Mouse (Mus musculus) common myeloid progenitor, adult 5-6 weeks (primary cell): Measurements from ENCODE around the gene Sez6l. TPM values are rescaled to one million over a fixed set of nuclear protein-coding genes. Genes with fewer than 3 reads are reported as not detected.
"Not testable (repeated sequence)": the region's sequence is repeated elsewhere in the genome, so short reads cannot be mapped to it uniquely, and the experiment has no call there.

Experiments used
- ATAC-seq: replicated peaks from 2 replicates; pipeline ENCODE4 v1.8.0; 2016; ENCODE audit warnings: low read depth, mild to moderate bottlenecking, moderate TSS enrichment, inconsistent platforms; ENCODE audit not compliant: poor library complexity, severe bottlenecking
- total RNA-seq: library from RNA; stranded (forward); fragments of 200-1000, 187-1606 nt; gene quantifications from 2 replicates; pipeline ENCODE4 v1.2.3, GENCODE M21; 2017

Sez6l gene
- total RNA-seq, 1 experiment from 2014 or later, result not detected

GRCm38 (mm10) chr5:112454966-112455555 lies 121.9 kb downstream of the Sez6l start:
- ATAC-seq, result no peak

- no peak for ATAC-seq
Observed at GRCm38 (mm10) chr5:112453088-112453487, 123.9 kb downstream of the Sez6l start.

DNA sequence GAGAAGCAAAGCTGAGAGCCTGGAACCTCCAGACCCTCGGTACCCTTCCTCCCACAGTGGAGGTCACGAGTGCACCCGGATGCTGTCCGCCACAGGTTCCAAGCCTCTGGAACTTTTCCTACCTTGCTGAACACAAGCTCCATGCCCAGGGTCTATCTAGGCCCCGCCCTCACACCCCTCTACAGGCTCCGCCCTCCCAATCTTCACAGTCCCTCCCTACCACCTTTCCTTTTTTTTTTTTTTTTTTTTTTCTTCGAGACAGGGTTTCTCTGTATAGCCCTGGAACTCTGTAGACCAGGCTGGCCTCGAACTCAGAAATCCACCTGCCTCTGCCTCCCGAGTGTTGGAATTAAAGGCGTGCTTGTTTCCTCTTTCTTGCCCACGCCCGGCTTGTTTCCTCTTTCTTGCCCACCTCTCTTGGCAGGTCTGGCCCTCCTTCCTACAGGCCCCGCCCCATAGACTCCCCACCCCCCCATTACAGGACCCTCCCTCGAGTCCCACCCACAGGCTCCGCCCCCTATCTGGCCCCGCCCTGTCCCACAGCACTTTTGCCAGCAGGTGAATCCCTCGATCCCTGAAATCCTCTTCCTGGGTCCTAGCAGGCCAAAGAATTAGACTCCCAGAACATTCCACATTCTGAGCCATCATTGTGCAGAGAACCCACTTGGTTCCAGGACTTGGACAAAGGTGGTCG lies 128.1 kb downstream of the Sez6l start, which contains the start of gene Gm6588:
TSS of gene Gm6588 (plus strand) at position 680 of the 694 bp plus-strand sequence.
- no peak for ATAC-seq

- ATAC-seq, result no peak
Observed at GRCm38 (mm10) chr5:112438535-112438934, 138.4 kb downstream of the Sez6l start.

DNA sequence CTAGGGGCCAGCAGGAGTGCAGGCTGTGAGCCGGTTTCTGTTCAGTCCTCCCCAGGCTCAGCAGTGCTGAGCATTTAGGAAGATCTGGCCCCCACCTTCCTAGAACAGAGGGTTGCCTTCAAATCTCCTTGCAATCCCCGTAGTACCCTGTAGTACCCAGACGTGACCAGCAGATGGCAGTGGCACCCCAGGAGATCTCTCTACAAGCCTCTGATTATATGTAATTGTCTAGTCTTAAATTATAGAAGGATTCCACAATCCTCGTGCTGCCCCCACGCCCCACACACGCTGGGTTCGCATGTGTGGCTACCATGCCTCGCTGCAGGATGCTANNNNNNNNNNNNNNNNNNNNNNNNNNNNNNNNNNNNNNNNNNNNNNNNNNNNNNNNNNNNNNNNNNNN lies 144.0 kb downstream of the Sez6l start:
- ATAC-seq, result peak; percentile 73

DNA sequence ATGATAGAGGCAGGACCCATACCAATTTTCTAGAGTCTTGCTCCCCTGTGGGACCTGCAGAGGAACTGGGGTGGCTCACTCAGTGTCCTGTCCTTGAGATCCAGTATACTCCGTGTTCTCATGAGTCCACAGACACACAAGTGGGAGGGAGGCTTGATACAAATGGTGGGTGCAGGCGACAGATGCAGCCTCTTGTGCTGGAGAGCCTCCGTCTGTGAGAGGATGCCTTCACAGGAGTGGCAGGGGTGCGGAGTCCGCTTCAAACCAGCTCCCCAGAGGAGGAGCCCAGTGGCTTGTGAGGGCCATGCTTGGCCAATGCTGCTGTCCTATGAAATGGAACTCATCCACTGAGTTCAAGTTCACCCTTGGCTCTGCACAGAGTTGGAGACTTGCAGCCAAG lies 145.0 kb downstream of the Sez6l start:
- ATAC-seq, result no peak

GRCm38 (mm10) chr5:112431120-112431775 lies 145.7 kb downstream of the Sez6l start:
- no peak for ATAC-seq

- peak; percentile 66 for ATAC-seq
Observed at GRCm38 (mm10) chr5:112428944-112429343, 148.0 kb downstream of the Sez6l start.

DNA sequence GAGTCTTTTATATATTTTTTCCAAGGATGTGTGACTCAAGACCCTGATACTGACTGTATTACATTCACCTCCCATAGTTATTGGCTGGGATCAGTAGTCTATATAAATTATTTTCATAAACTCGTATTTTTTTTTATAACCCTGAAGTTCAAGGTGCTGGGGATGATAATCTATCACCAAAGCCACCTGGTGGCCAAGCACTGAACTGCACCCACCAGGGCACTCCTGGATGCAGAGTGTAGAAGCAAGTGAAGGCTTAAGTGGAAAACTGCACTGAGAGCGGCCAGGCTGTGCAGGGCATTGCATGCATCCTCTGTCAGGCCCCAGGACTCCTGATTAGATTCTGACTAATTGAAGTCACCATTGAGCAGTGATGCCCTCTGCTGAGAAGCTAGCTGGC lies 149.7 kb downstream of the Sez6l start:
- ATAC-seq, result peak; percentile 60; the same call in 1 of the 2 replicates

GRCm38 (mm10) chr5:112426635-112427034 lies 150.3 kb downstream of the Sez6l start:
- ATAC-seq, result peak; percentile 39; the same call in 1 of the 2 replicates

GRCm38 (mm10) chr5:112419535-112419934 lies 157.4 kb downstream of the Sez6l start:
- no peak for ATAC-seq

DNA sequence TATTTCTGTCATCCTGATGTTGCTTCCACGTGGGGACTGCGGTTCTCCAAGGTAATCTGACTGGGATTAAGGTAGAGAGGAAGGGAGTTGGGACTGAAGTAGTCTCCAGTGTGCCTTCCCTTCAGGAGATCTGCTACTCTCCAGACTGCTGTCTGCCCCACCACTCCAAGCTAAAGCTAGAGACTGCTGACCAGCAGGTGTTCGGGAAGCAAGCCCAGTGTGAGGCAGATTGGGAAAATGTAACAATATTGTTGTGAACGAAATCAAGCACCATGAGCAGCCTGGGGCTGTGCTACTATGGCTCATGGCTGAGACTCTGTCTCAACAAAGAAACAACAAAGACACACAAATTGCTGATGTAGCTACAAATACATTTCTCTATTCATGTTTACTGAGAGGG lies 159.0 kb downstream of the Sez6l start:
- no peak for ATAC-seq

- no peak for ATAC-seq
Observed at GRCm38 (mm10) chr5:112416673-112417072, 160.3 kb downstream of the Sez6l start.

GRCm38 (mm10) chr5:112412781-112413180 lies 164.2 kb downstream of the Sez6l start:
- ATAC-seq, result not testable (repeated sequence)

DNA sequence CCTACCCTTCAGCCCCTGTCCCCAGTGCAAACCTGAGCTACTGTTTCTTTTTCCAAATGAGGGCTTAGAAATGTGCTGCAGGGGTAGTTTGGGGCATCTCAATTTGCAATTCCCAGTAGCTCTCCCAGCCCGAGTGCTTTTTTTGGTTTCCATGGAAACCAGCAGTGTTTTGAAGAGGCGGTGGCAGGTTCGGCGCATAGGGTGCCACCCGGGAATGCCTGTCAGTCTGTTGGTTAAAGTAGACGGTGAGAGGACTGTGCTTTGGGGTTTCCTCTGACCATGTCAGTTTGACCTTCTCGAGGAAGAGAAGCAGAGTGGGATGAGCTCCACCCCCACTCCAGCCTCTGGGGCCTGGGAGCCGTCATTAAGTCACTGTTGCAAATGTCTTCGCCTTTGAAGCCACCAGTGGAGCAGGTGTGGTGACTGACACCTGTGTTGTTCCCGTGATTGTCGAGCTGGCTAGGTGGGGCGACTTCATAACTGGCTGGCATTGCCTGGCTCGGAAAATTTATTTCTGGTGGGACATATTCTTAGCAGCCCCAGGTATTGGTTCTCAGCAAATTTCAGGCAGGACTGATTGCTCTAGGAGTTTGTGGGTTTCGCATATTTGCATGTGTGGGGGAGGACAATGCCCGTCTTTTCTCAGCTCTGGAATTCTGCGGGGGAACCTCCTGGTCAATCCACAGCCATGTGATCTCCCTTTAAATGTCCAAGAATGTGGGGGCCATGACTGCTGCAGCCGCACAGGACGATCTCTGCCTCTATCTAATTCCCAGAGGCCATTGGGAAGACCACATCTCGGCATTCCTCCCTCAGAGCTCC lies 165.3 kb downstream of the Sez6l start:
- ATAC-seq, result 0 out of 2 replicates have a peak, but pooled peaks have one; percentile 5

GRCm38 (mm10) chr5:112411072-112411471 lies 165.9 kb downstream of the Sez6l start:
- ATAC-seq, result no peak

GRCm38 (mm10) chr5:112409274-112409673 lies 167.7 kb downstream of the Sez6l start:
- ATAC-seq, result no peak

DNA sequence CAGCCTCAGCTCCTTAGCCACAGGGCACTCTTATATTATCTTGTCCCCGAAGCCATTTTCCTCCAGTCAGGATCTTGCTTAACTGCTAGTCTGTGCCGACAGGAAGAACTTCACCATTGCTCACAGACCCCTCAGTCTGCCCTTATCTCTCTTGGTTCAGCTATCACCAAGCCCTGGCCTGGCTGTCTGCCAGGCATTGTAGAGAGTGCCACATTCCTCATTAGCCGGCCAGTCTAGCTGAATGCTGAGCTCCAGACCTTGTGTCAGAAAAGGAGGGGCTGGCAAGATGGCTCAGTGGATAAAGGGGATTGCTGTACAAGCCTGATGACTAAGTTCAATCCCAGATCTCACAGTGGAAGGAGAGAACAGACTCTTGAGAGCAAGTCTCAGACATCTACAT lies 171.0 kb downstream of the Sez6l start:
- ATAC-seq, result peak; percentile 68

GRCm38 (mm10) chr5:112402437-112402836 lies 174.5 kb downstream of the Sez6l start:
- ATAC-seq, result no peak

DNA sequence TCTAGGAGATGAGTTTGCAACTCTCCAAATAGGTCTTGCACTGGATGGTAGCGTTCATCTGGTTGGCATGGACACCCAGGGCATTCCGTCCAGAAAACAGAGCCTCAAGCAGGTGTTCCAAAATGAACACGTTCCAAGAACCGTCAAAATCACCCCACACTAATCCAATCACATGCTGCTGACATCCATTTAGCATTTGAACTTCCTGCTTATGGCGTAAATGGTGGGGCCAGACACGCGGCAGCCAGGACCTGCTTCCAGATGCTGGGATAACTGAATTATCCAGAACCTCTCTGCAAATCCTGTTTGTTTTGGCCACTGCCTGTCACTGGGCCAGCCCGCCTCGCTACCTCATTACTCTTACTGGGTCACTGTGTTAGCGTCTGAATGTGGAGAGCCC lies 177.7 kb downstream of the Sez6l start:
- no peak for ATAC-seq
